Mouse (Mus musculus) C2C12 (cell line): ENCODE results near the gene Sh3kbp1. TPM values are rescaled to one million over a fixed set of nuclear protein-coding genes. Genes with fewer than 3 reads are reported as not detected.

Experiments
- H3K27me3 ChIP-seq: one replicate; pipeline ENCODE4 v1.6.1; 2011; ENCODE audit not compliant: control insufficient read depth, insufficient read depth, insufficient read length
- H3K36me3 ChIP-seq: one replicate; pipeline ENCODE4 v1.6.1; 2011; ENCODE audit not compliant: control insufficient read depth, insufficient read depth
- H3K4me3 ChIP-seq: one replicate; pipeline ENCODE4 v1.5.1; 2011; ENCODE audit warnings: mild to moderate bottlenecking, control low read depth; ENCODE audit not compliant: poor library complexity, insufficient read depth, severe bottlenecking
- H3K79me2 ChIP-seq: one replicate; pipeline ENCODE4 v1.6.1; 2011; ENCODE audit not compliant: control insufficient read depth, insufficient read depth
- H3K79me3 ChIP-seq: one replicate; pipeline ENCODE4 v1.6.1; 2011; ENCODE audit warnings: low read depth, control low read depth
- H3ac ChIP-seq: one replicate; pipeline ENCODE3; 2011; ENCODE audit warnings: low read depth; ENCODE audit not compliant: control insufficient read depth, insufficient read length
- CEBPB ChIP-seq: IDR thresholded peaks from one replicate; pipeline ENCODE4 v1.6.1; 2011; ENCODE audit warnings: low read depth, mild to moderate bottlenecking, control low read depth, moderate library complexity
- CTCF ChIP-seq: IDR thresholded peaks from one replicate; pipeline ENCODE4 v1.5.1; 2011; ENCODE audit not compliant: control insufficient read depth, insufficient read depth, insufficient read length
- FOSL1 ChIP-seq: IDR thresholded peaks from one replicate; pipeline ENCODE4 v1.8.0; 2011; ENCODE audit warnings: mild to moderate bottlenecking, low read length; ENCODE audit not compliant: poor library complexity, insufficient read depth, severe bottlenecking
- MAX ChIP-seq: IDR thresholded peaks from one replicate; pipeline ENCODE4 v1.6.1; 2011; ENCODE audit warnings: mild to moderate bottlenecking, control low read depth
- MYOD1 ChIP-seq: IDR thresholded peaks from one replicate; pipeline ENCODE4 v1.6.1; 2011; ENCODE audit warnings: low read depth; ENCODE audit not compliant: control insufficient read depth, insufficient read length
- MYOG ChIP-seq: IDR thresholded peaks from one replicate; pipeline ENCODE4 v1.6.1; 2011; ENCODE audit not compliant: control insufficient read depth, insufficient read length; ENCODE audit errors: extremely low read depth
- USF1 ChIP-seq: IDR thresholded peaks from one replicate; pipeline ENCODE4 v1.6.1; 2011; ENCODE audit warnings: low read depth, mild to moderate bottlenecking, control low read depth, moderate library complexity
- polyA plus RNA-seq: library from polyadenylated mRNA; unstranded; fragments of >200 nt; fragmentation: generic; extraction: Trizol; gene quantifications from one replicate; pipeline ENCODE4 v1.2.1, GENCODE M21; 2012; ENCODE audit warnings: missing spikeins

Sh3kbp1 gene
- polyA plus RNA-seq, 1 experiment: 46.2 TPM

GRCm38 (mm10) chrX:159735513-159736099 is 108.5 kb downstream of the Sh3kbp1 start:
- Histone ChIP-seq H3ac (no peak overlapping the region), H3K27me3 (no peaks in the 10 kb centered on the region), H3K4me3 (no peak overlapping the region), H3K79me3 (peaks cover 19% of the 10 kb centered on the region), H3K79me2 (peaks cover 64% of the 10 kb centered on the region), H3K36me3 (no peaks in the 10 kb centered on the region)
- TF ChIP-seq CEBPB (no peak), MYOD1 (peak; percentile 83), MAX (no peak)

GRCm38 (mm10) chrX:159737344-159737743 is 110.3 kb downstream of the Sh3kbp1 start:
- Histone ChIP-seq H3ac (no peak overlapping the region), H3K79me3 (peaks cover 19% of the 10 kb centered on the region), H3K36me3 (no peaks in the 10 kb centered on the region), H3K4me3 (no peak overlapping the region), H3K27me3 (no peaks in the 10 kb centered on the region), H3K79me2 (peaks cover 65% of the 10 kb centered on the region)
- no peak for TF ChIP-seq MYOD1
- no peak for TF ChIP-seq FOSL1
- TF ChIP-seq CEBPB: no peak
- no peak for TF ChIP-seq MYOG
- no peak for TF ChIP-seq CTCF
- TF ChIP-seq MAX: no peak
- no peak for TF ChIP-seq USF1

GRCm38 (mm10) chrX:159744035-159744434 is 117.0 kb downstream of the Sh3kbp1 start:
- Histone ChIP-seq H3K27me3 (no peaks in the 10 kb centered on the region), H3K79me3 (peaks cover 12% of the 10 kb centered on the region), H3K79me2 (peaks cover 67% of the 10 kb centered on the region), H3ac (no peak overlapping the region), H3K36me3 (no peaks in the 10 kb centered on the region), H3K4me3 (no peak overlapping the region)
- no peak for TF ChIP-seq USF1
- no peak for TF ChIP-seq CTCF
- no peak for TF ChIP-seq MYOD1
- TF ChIP-seq CEBPB: no peak
- no peak for TF ChIP-seq MAX
- TF ChIP-seq FOSL1: no peak

- TF ChIP-seq MYOD1 (no peak), CTCF (no peak), MAX (no peak), CEBPB (no peak)
- Histone ChIP-seq H3K79me2 (peaks cover 62% of the 10 kb centered on the region), H3K79me3 (peaks cover 12% of the 10 kb centered on the region), H3ac (no peak overlapping the region), H3K27me3 (no peaks in the 10 kb centered on the region), H3K4me3 (no peak overlapping the region), H3K36me3 (no peaks in the 10 kb centered on the region)
Measured at GRCm38 (mm10) chrX:159744620-159745019, 117.5 kb downstream of the Sh3kbp1 start.

- peaks cover 5% of the 10 kb centered on the region for H3K79me3 ChIP-seq
- H3K79me2 ChIP-seq: peaks cover 38% of the 10 kb centered on the region
- no peak overlapping the region for H3ac ChIP-seq
- TF ChIP-seq USF1: no peak
- peak; percentile 46 for TF ChIP-seq CTCF
- no peak for TF ChIP-seq MYOD1
- no peak for TF ChIP-seq CEBPB
- H3K4me3 ChIP-seq: no peak overlapping the region
- no peaks in the 10 kb centered on the region for H3K36me3 ChIP-seq
- H3K27me3 ChIP-seq: no peaks in the 10 kb centered on the region
Measured at GRCm38 (mm10) chrX:159751834-159752233, 124.8 kb downstream of the Sh3kbp1 start.

GRCm38 (mm10) chrX:159756261-159756660 is 129.2 kb downstream of the Sh3kbp1 start:
- H3ac ChIP-seq: no peak overlapping the region
- no peak for TF ChIP-seq USF1
- TF ChIP-seq MAX: no peak
- no peak for TF ChIP-seq FOSL1
- TF ChIP-seq MYOG: no peak
- TF ChIP-seq CTCF: no peak
- no peak for TF ChIP-seq CEBPB
- TF ChIP-seq MYOD1: no peak
- H3K36me3 ChIP-seq: no peaks in the 10 kb centered on the region
- peaks cover 2% of the 10 kb centered on the region for H3K79me3 ChIP-seq
- no peaks in the 10 kb centered on the region for H3K27me3 ChIP-seq
- no peak overlapping the region for H3K4me3 ChIP-seq
- H3K79me2 ChIP-seq: peaks cover 23% of the 10 kb centered on the region
